25 mouse cellular contexts compared by ENCODE assay signal in the genomic region with DNA sequence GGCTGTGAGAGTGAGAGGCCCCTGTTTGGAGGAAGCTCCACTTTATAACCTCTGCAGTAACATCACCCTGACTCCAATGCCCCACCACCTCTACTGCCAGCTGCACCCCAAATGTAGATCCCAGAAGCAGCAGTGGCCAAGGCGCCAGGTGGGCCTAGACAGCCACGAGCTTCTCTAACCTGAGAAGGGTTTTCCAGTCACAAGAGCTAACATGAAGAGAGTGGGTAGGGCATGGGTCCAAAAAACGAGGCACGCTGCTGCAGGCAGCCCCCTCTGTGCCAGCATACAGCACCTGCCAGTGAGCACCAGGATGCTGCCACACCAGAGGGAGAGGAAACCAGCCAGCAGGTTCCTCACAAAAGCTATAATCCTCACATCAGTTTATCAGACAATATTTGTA. TPM values are rescaled to one million over a fixed set of nuclear protein-coding genes. Genes with fewer than 3 reads are reported as not detected.
"Had no signal": no experiment of that assay in that cellular context is flagged by ENCODE, and none has a peak within 500 bp of the region (broad histone marks: within the 10 kb centered on the region; RNA-seq: fewer than 3 reads in every experiment).

No protein-coding gene starts in this region.

- H3K4me2 ChIP-seq: limb, embryonic 12.5 days; limb, embryonic 15.5 days; liver, embryonic 11.5 days; lung, embryonic 14.5 days; stomach, embryonic 15.5 days had no signal

- DNase-seq: kidney, postnatal 25 days; layer of hippocampus, adult 9-11 months; liver, postnatal 0 days; lung, embryonic 14.5 days; midbrain, embryonic 14.5 days; right cerebral cortex, postnatal 25 days; spleen, adult 18-20 months; thymus, postnatal 25 days had no signal

- H3K27me3 ChIP-seq: limb, embryonic 12.5 days; limb, embryonic 15.5 days; stomach, embryonic 15.5 days had no signal

- H3K27ac ChIP-seq: kidney, postnatal 0 days; layer of hippocampus, adult 2 months; left cerebral cortex, adult 2 months; limb, embryonic 12.5 days; limb, embryonic 15.5 days; liver, embryonic 14.5 days; macrophage; stomach, embryonic 15.5 days had no signal

- H3K9ac ChIP-seq: limb, embryonic 12.5 days; limb, embryonic 15.5 days; liver, embryonic 14.5 days; liver, postnatal 0 days; lung, embryonic 14.5 days; stomach, embryonic 15.5 days had no signal

- H3K9me3 ChIP-seq: limb, embryonic 12.5 days; limb, embryonic 15.5 days; stomach, embryonic 15.5 days had no signal

- H3K36me3 ChIP-seq: limb, embryonic 15.5 days; stomach, embryonic 15.5 days had no signal

- H3K4me1 ChIP-seq: limb, embryonic 12.5 days had no signal

- H3K4me3 ChIP-seq: layer of hippocampus, adult 2 months; left cerebral cortex, adult 2 months; limb, embryonic 12.5 days; limb, embryonic 15.5 days; stomach, embryonic 15.5 days had no signal

- ATAC-seq: liver, postnatal 0 days; lung, postnatal 0 days had no signal

RNA-seq across cellular contexts. Expression of a gene that starts 15.2 kb away (rescaled TPM):
- total RNA-seq: left cerebral cortex, adult 2 months; megakaryocyte, adult 5-6 weeks; midbrain, postnatal 0 days had no signal
- polyA plus RNA-seq: kidney, embryonic 14.5 days; kidney, postnatal 0 days; liver, embryonic 11.5 days; liver, embryonic 14.5 days; liver, postnatal 0 days; lung, embryonic 14.5 days; lung, postnatal 0 days; macrophage; midbrain, embryonic 14.5 days; midbrain, postnatal 0 days; neural tube, embryonic 11.5 days; neural tube, embryonic 14.5 days; thymus, postnatal 0 days had no signal

RNA-seq across cellular contexts. Expression of a gene that starts 19.0 kb away (rescaled TPM):
- polyA plus RNA-seq: macrophage had no signal

RNA-seq across cellular contexts. Expression of a gene that starts 23.1 kb away (rescaled TPM):
- total RNA-seq: megakaryocyte, adult 5-6 weeks; midbrain, postnatal 0 days had no signal
- polyA plus RNA-seq: large intestine, adult 2 months; macrophage had no signal
